Mouse (Mus musculus) ES-Bruce4 (cell line): ENCODE data around the gene Traf3ip2.

Experiments
- CTCF ChIP-seq: IDR thresholded peaks from one replicate; pipeline ENCODE4 v1.8.1; 2011; ENCODE audit warnings: low read depth, low read length
- EP300 ChIP-seq: IDR thresholded peaks from 2 replicates; pipeline ENCODE4 v1.6.1; 2011; ENCODE audit warnings: low read depth, low read length; ENCODE audit not compliant: insufficient read depth
- POLR2A ChIP-seq: IDR thresholded peaks from one replicate; pipeline ENCODE4 v1.8.1; 2011; ENCODE audit warnings: low read length; ENCODE audit not compliant: insufficient read depth

- no peak for TF ChIP-seq CTCF
- TF ChIP-seq EP300 = no peak
- TF ChIP-seq POLR2A = no peak
Observed at GRCm38 (mm10) chr10:39648278-39648677, 35.5 kb downstream of the Traf3ip2 start.
